Mouse (Mus musculus) limb, embryonic 12.5 days (tissue): ENCODE data around the gene Wipf1. TPM values are rescaled to one million over a fixed set of nuclear protein-coding genes. Genes with fewer than 3 reads are reported as not detected.

Experiments
- ATAC-seq: fragments of 200-750 bp; cut with Nextera tagmentation; 2 replicates; pipeline ENCODE4 v1.8.0; 2017; ENCODE audit warnings: low read depth, moderate TSS enrichment; ENCODE audit not compliant: insufficient number of reproducible peaks, insufficient read depth, low FRiP score, low TSS enrichment
- H3K27ac ChIP-seq: fragments of 300-500 bp; sonication (generic); 2 replicates; pipeline ENCODE4 v1.5.1; 2016; ENCODE audit warnings: mild to moderate bottlenecking, moderate library complexity
- H3K27me3 ChIP-seq: fragments of 300-500 bp; sonication (generic); 2 replicates; pipeline ENCODE4 v1.6.1; 2016; ENCODE audit warnings: mild to moderate bottlenecking, moderate library complexity
- H3K36me3 ChIP-seq: fragments of 300-500 bp; sonication (generic); 2 replicates; pipeline ENCODE4 v1.6.1; 2016; ENCODE audit warnings: mild to moderate bottlenecking, moderate library complexity
- H3K4me1 ChIP-seq: fragments of 300-500 bp; sonication (generic); replicated peaks from 2 replicates; pipeline ENCODE4 v1.6.1; 2016
- H3K4me2 ChIP-seq: fragments of 300-500 bp; sonication (generic); 2 replicates; pipeline ENCODE4 v1.6.1; 2016; ENCODE audit warnings: mild to moderate bottlenecking, moderate library complexity
- H3K4me3 ChIP-seq: fragments of 300-500 bp; sonication (generic); replicated peaks from 2 replicates; pipeline ENCODE4 v1.5.1; 2016; ENCODE audit warnings: mild to moderate bottlenecking
- H3K9ac ChIP-seq: fragments of 300-500 bp; sonication (generic); replicated peaks from 2 replicates; pipeline ENCODE4 v1.6.1; 2016; ENCODE audit warnings: mild to moderate bottlenecking, moderate library complexity
- H3K9me3 ChIP-seq: fragments of 300-500 bp; sonication (generic); 2 replicates; pipeline ENCODE4 v1.6.1; 2016; ENCODE audit warnings: mild to moderate bottlenecking, moderate library complexity
- WGBS: fragments of 180-500 bp; shearing (Covaris S2); methylation state at CpG from one replicate; pipeline ENCODE4 v1.1.7; 2016; 5-methylcytosine and 5-hydroxymethylcytosine counted together
- polyA plus RNA-seq: library from polyadenylated mRNA; unstranded; fragments of >200 nt; fragmentation: Nextera tagmentation; extraction: Ambion mirVana; gene quantifications from 2 replicates; pipeline ENCODE4 v1.2.1, GENCODE M21; 2016

Wipf1 gene
- polyA plus RNA-seq, 1 experiment from 2014 or later: 16.1 TPM

- 45% methylated on average over 21 of the region's 21 CpGs for WGBS
- peak; percentile 63; the same call in 1 of the 2 replicates for ATAC-seq
- Histone ChIP-seq H3K4me3 (no peak overlapping the region), H3K9me3 (no peaks in the 10 kb centered on the region), H3K27me3 (no peaks in the 10 kb centered on the region), H3K4me2 (peak overlapping the region; percentile 17; the same call in 1 of the 2 replicates), H3K27ac (peak overlapping the region; percentile 79), H3K4me1 (peaks cover 17% of the 10 kb centered on the region), H3K36me3 (peaks cover 28% of the 10 kb centered on the region), H3K9ac (no peak overlapping the region; the same call in 1 of the 2 replicates)
Observed at GRCm38 (mm10) chr2:73428803-73429468, 100.6 kb downstream of the Wipf1 start.

GRCm38 (mm10) chr2:73427293-73427692, 102.2 kb downstream of the Wipf1 start:
- Histone ChIP-seq H3K9ac (no peak overlapping the region), H3K27me3 (no peaks in the 10 kb centered on the region), H3K27ac (no peak overlapping the region), H3K4me1 (peaks cover 15% of the 10 kb centered on the region), H3K4me3 (no peak overlapping the region), H3K9me3 (no peaks in the 10 kb centered on the region), H3K4me2 (no peak overlapping the region), H3K36me3 (peaks cover 14% of the 10 kb centered on the region)
- ATAC-seq: no peak
- WGBS: 43% methylated on average over 1 of the region's 1 CpGs

- H3K27me3 ChIP-seq: no peaks in the 10 kb centered on the region
- H3K4me2 ChIP-seq: no peak overlapping the region
- ATAC-seq: no peak
- WGBS: 68% methylated on average over 14 of the region's 14 CpGs
- H3K27ac ChIP-seq: no peak overlapping the region
- no peaks in the 10 kb centered on the region for H3K9me3 ChIP-seq
- H3K4me1 ChIP-seq: peaks cover 10% of the 10 kb centered on the region
- H3K4me3 ChIP-seq: no peak overlapping the region
- no peaks in the 10 kb centered on the region; the same call in 1 of the 2 replicates for H3K36me3 ChIP-seq
- no peak overlapping the region for H3K9ac ChIP-seq
Observed at GRCm38 (mm10) chr2:73425822-73426221, 103.7 kb downstream of the Wipf1 start.

DNA sequence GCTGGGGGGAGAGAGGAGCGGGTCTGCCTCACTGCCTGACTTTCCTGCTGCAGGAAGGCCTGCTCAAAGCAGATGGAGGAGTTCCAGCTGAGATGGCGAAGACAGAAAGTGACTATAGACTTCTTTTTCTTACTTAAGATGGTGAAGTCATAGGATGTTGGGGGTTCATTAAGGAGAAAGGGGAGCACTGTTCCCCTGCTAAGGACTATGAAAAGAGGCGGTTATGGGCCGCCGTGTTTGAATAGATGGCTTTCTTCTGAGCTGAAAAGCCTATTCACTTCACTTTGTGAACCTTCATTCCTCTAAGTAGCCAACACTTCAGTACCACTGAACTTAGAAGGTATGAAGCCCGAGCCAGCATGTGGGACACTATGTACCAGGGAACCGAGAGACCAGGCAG, 109.8 kb downstream of the Wipf1 start:
- Histone ChIP-seq H3K27me3 (no peaks in the 10 kb centered on the region), H3K9ac (no peak overlapping the region), H3K36me3 (no peaks in the 10 kb centered on the region), H3K4me2 (no peak overlapping the region), H3K4me3 (no peak overlapping the region), H3K4me1 (0 out of 2 replicates have a peak, but pooled peaks cover 3% of the 10 kb centered on the region), H3K27ac (0 out of 2 replicates have a peak overlapping the region, but pooled peaks have one; percentile 5), H3K9me3 (no peaks in the 10 kb centered on the region)
- 79% methylated on average over 7 of the region's 7 CpGs for WGBS
- no peak; the same call in 1 of the 2 replicates for ATAC-seq

DNA sequence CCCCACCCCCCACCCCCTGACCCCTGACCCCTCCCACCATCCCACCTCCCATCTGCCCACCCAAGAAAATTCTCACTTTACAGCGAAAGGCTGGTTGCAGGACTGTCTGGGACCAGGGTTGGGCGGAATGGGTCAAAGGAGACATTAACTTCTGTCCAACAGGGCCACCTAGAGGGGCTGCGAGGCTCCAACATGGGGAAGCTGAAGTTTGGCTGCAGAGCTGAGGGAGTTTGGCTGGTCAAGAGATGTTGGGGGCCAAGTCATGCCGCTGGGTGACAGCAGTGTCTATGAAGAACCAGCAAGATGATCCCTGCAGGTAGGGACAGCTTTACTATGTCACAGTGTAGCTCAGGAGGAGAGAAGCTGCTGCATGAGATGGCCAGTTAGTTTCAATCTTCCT, 110.2 kb downstream of the Wipf1 start:
- Histone ChIP-seq H3K27me3 (no peaks in the 10 kb centered on the region), H3K4me3 (no peak overlapping the region), H3K4me2 (no peak overlapping the region), H3K9ac (no peak overlapping the region), H3K36me3 (no peaks in the 10 kb centered on the region), H3K27ac (no peak overlapping the region), H3K4me1 (0 out of 2 replicates have a peak, but pooled peaks cover 3% of the 10 kb centered on the region), H3K9me3 (no peaks in the 10 kb centered on the region)
- ATAC-seq: no peak
- 31% methylated on average over 4 of the region's 4 CpGs for WGBS

DNA sequence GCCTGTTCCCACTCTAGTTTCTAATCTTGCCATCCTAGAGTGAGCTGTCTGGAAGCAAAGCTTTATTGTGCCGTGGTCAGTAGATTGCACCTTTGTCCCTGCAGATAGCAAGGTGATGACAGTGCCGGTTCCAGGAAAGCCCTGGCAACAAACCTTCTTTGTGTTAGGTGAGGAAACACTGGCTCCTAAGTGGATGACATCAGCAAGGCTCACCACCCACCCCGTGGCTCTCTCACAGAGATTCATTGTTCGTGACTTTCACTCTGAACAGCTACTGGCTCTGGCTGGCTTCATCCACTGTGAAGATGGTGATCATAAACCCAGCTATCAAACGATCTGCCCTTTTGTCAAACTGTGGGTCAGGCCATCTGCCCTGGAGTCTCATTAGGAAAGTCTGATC, 113.6 kb downstream of the Wipf1 start:
- Histone ChIP-seq H3K27me3 (no peaks in the 10 kb centered on the region), H3K4me3 (no peak overlapping the region), H3K4me2 (no peak overlapping the region), H3K9ac (no peak overlapping the region), H3K36me3 (no peaks in the 10 kb centered on the region), H3K27ac (no peak overlapping the region), H3K4me1 (0 out of 2 replicates have a peak, but pooled peaks cover 3% of the 10 kb centered on the region), H3K9me3 (no peaks in the 10 kb centered on the region)
- 62% methylated on average over 5 of the region's 5 CpGs for WGBS
- no peak for ATAC-seq

DNA sequence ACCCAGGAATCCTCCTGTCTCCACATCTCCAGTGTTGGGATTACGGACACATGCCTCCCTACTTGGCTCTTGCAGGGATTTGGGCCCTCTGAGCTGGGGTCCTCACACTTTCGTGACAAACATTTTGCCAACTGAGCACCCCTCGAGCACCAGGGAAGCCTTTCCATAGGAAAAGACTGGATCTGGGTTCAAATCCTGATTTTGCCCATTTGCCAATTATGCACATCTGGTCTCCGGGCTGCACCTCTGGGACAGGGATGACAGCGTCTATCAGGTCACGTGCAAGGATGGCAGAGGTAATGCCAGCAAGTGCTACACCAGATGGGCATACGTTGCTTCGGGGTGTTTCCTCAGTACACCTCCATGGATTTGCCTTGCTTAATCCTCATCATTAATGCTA, 119.5 kb downstream of the Wipf1 start:
- no peaks in the 10 kb centered on the region for H3K4me1 ChIP-seq
- H3K27me3 ChIP-seq: no peaks in the 10 kb centered on the region
- no peak overlapping the region for H3K27ac ChIP-seq
- 89% methylated on average over 8 of the region's 8 CpGs for WGBS
- no peak overlapping the region for H3K4me3 ChIP-seq
- H3K9ac ChIP-seq: no peak overlapping the region
- ATAC-seq: no peak
- no peak overlapping the region for H3K4me2 ChIP-seq
- no peaks in the 10 kb centered on the region for H3K36me3 ChIP-seq
- no peaks in the 10 kb centered on the region for H3K9me3 ChIP-seq

DNA sequence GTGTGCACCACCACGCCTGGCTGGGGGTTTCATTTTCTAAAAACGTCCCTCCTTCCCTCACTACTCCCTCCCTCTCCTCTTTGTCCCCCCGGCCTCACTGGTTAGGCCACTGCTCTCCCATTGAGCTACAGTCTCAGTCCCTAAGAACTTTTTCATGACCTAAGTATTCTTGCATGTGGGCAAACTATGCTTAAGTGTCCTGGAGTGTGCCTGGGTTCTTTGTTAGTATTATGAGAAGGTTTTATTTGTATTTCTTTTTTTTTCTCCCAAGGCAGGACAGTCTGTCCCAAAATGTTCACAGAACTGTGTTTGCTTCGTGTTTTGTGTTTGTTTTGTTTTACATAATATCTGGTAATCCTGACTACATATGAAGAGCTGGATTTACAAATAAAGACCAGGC, 121.9 kb downstream of the Wipf1 start:
- no peak overlapping the region for H3K9ac ChIP-seq
- no peaks in the 10 kb centered on the region for H3K9me3 ChIP-seq
- H3K4me3 ChIP-seq: no peak overlapping the region
- no peak overlapping the region for H3K4me2 ChIP-seq
- no peaks in the 10 kb centered on the region for H3K36me3 ChIP-seq
- no peak overlapping the region for H3K27ac ChIP-seq
- ATAC-seq: no peak
- H3K4me1 ChIP-seq: peaks cover 10% of the 10 kb centered on the region
- H3K27me3 ChIP-seq: no peaks in the 10 kb centered on the region
- WGBS: 67% methylated on average over 4 of the region's 4 CpGs

- Histone ChIP-seq H3K4me3 (no peak overlapping the region), H3K9ac (no peak overlapping the region), H3K36me3 (no peaks in the 10 kb centered on the region), H3K4me1 (peaks cover 20% of the 10 kb centered on the region), H3K4me2 (no peak overlapping the region), H3K27ac (no peak overlapping the region), H3K9me3 (no peaks in the 10 kb centered on the region), H3K27me3 (no peaks in the 10 kb centered on the region)
- ATAC-seq: no peak
- 91% methylated on average over 9 of the region's 9 CpGs for WGBS
Observed at GRCm38 (mm10) chr2:73406336-73406915, 123.1 kb downstream of the Wipf1 start.

DNA sequence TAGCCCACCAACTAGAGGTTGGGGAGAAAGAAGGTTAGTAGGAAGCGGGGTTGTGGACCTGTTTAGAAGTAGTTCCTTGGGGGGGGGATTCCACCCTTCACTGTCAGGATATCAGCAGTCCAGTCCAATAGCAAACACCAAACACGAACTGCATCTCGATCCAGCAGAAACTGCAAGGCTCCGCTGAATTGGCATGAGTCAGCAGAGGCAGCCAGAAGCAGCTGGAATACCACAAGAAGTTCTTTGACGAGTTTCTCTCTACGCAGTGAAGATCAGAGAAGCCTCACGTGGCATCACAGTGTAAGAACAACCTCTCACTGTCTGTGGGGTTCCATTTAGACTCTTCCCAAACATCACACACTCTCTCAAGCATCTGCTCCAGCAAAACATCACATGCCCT, 124.6 kb downstream of the Wipf1 start:
- Histone ChIP-seq H3K27me3 (no peaks in the 10 kb centered on the region), H3K4me3 (no peak overlapping the region), H3K9me3 (no peaks in the 10 kb centered on the region), H3K4me2 (no peak overlapping the region), H3K36me3 (no peaks in the 10 kb centered on the region), H3K9ac (no peak overlapping the region), H3K27ac (no peak overlapping the region), H3K4me1 (peaks cover 35% of the 10 kb centered on the region)
- ATAC-seq: no peak
- WGBS: 92% methylated on average over 7 of the region's 7 CpGs

DNA sequence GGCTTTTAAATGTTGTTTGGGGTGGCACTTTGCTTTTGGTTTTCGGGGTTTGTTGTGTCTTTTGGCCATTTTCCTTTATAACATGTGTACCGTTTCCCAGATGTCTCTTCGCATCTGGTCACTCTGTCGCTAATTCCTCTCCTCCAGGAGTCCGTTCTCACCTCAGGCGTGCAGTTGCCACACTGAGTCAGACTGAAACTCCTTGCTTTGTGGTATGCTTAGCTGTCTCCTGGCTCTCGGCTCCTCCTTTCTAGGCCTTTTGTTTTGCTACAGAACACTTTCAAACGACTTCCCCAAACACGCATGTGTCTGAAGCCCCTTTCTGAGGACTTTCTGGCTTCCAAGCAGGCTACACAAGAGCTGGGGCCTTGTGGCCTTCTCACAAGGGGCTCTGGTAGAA, 125.1 kb downstream of the Wipf1 start:
- H3K27me3 ChIP-seq: no peaks in the 10 kb centered on the region
- no peak overlapping the region for H3K9ac ChIP-seq
- H3K4me3 ChIP-seq: no peak overlapping the region
- H3K36me3 ChIP-seq: no peaks in the 10 kb centered on the region
- H3K4me1 ChIP-seq: peaks cover 36% of the 10 kb centered on the region
- ATAC-seq: no peak
- no peak overlapping the region for H3K27ac ChIP-seq
- no peaks in the 10 kb centered on the region for H3K9me3 ChIP-seq
- H3K4me2 ChIP-seq: no peak overlapping the region
- WGBS: 82% methylated on average over 9 of the region's 9 CpGs
